Mouse (Mus musculus) lung, embryonic 14.5 days (tissue): Measurements from ENCODE around the gene Dnajc7. TPM values are rescaled to one million over a fixed set of nuclear protein-coding genes. Genes with fewer than 3 reads are reported as not detected.
"Not testable (repeated sequence)": the region's sequence is repeated elsewhere in the genome, so short reads cannot be mapped to it uniquely, and the experiment has no call there.

Experiments
- ATAC-seq: fragments of 200-750 bp; cut with Nextera tagmentation; 2 replicates; pipeline ENCODE4 v1.8.0; 2017; ENCODE audit warnings: mild to moderate bottlenecking, moderate TSS enrichment, moderate library complexity; ENCODE audit not compliant: insufficient read depth
- DNase-seq: peaks from one replicate; pipeline ENCODE4 v3.0.0-alpha.2; 2015
- H3K27ac ChIP-seq: fragments of 300-500 bp; sonication (generic); 2 replicates; pipeline ENCODE4 v1.5.1; 2014; ENCODE audit warnings: low read depth, mild to moderate bottlenecking, moderate library complexity
- H3K27me3 ChIP-seq: fragments of 300-500 bp; sonication (generic); 2 replicates; pipeline ENCODE4 v1.6.1; 2014; ENCODE audit warnings: low read length, control low read depth; ENCODE audit not compliant: insufficient read depth
- H3K36me3 ChIP-seq: fragments of 300-500 bp; sonication (generic); 2 replicates; pipeline ENCODE4 v1.6.1; 2014; ENCODE audit warnings: control low read depth; ENCODE audit not compliant: insufficient read depth
- H3K4me1 ChIP-seq: fragments of 300-500 bp; sonication (generic); 2 replicates; pipeline ENCODE4 v1.6.1; 2014; ENCODE audit warnings: antibody characterized with exemption, control low read depth; ENCODE audit not compliant: insufficient read depth
- H3K4me2 ChIP-seq: fragments of 300-500 bp; sonication (generic); 2 replicates; pipeline ENCODE4 v1.6.1; 2014; ENCODE audit warnings: mild to moderate bottlenecking
- H3K4me3 ChIP-seq: fragments of 300-500 bp; sonication (generic); 2 replicates; pipeline ENCODE4 v1.5.1; 2014; ENCODE audit warnings: low read depth, low read length
- H3K9ac ChIP-seq: fragments of 300-500 bp; sonication (generic); 2 replicates; pipeline ENCODE4 v1.6.1; 2014
- H3K9me3 ChIP-seq: fragments of 300-500 bp; sonication (generic); 2 replicates; pipeline ENCODE4 v1.6.1; 2016; ENCODE audit warnings: low read depth, low read length, control low read depth
- CTCF ChIP-seq: IDR thresholded peaks from 2 replicates; pipeline ENCODE4 v1.5.1; 2016; ENCODE audit warnings: antibody characterized with exemption, low read depth
- WGBS: fragments of 180-500 bp; shearing (Covaris S2); extraction: QIAGEN DNeasy Blood & Tissue Kit; methylation state at CpG from one replicate; pipeline ENCODE4 v1.1.7; 2014; 5-methylcytosine and 5-hydroxymethylcytosine counted together
- polyA plus RNA-seq: library from polyadenylated mRNA; unstranded; fragments of >200 nt; fragmentation: Nextera tagmentation; extraction: Ambion mirVana; gene quantifications from 2 replicates; pipeline ENCODE4 v1.2.1, GENCODE M21; 2014

The Dnajc7 gene
- polyA plus RNA-seq, result 71.6 and 79.4 TPM in 2 replicates

DNA sequence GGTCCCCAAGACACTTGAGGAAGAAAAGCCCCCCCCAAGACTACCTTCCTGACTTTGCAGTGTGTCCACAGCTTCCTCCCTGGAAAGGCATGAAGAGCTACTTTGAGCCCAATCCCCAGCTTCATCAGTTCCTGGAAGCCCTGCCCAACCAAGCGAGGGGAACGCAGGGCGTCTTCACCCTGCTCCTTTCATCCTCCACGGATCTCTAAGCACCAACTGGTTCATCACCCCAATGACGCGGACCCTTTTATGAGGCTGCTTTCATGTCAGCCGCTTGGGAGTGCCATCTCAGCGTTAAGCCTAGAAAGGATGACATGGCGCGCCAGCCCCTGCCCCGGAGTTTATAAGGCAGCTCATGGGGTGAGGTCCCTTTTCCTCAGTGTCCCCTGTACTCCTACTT, at the start of gene Dnajc7:
Dnajc7 (minus strand) TSS at position 187 of the 400 bp plus-strand sequence.
- H3K27me3 ChIP-seq, result no peaks in the 10 kb centered on the region
- TF ChIP-seq CTCF, result no peak
- WGBS, result 4% methylated on average over 11 of the region's 11 CpGs
- H3K4me1 ChIP-seq, result peaks cover 15% of the 10 kb centered on the region
- peak within 1 kb of the TSS; percentile 94 for H3K27ac ChIP-seq
- peaks cover 6% of the 10 kb centered on the region; the same call in 1 of the 2 replicates for H3K36me3 ChIP-seq
- no peaks in the 10 kb centered on the region for H3K9me3 ChIP-seq
- H3K9ac ChIP-seq, result peak within 1 kb of the TSS; percentile 90
- ATAC-seq (no peak), DNase-seq (no peak)
- H3K4me3 ChIP-seq, result peak within 1 kb of the TSS; percentile 88
- peak within 1 kb of the TSS; percentile 76 for H3K4me2 ChIP-seq

- Histone ChIP-seq H3K4me2 (no peak overlapping the region), H3K9me3 (no peaks in the 10 kb centered on the region), H3K27me3 (no peaks in the 10 kb centered on the region), H3K4me3 (no peak overlapping the region), H3K36me3 (no peaks in the 10 kb centered on the region), H3K27ac (no peak overlapping the region), H3K4me1 (peaks cover 3% of the 10 kb centered on the region; the same call in 1 of the 2 replicates), H3K9ac (no peak overlapping the region)
- no peak for TF ChIP-seq CTCF
- ATAC-seq (no peak), DNase-seq (no peak)
- 49% methylated on average over 10 of the region's 10 CpGs for WGBS
Observed at GRCm38 (mm10) chr11:100659806-100660205, 39.8 kb upstream of the Dnajc7 start.

GRCm38 (mm10) chr11:100656458-100656857, 36.5 kb upstream of the Dnajc7 start:
- no peak overlapping the region for H3K27ac ChIP-seq

DNA sequence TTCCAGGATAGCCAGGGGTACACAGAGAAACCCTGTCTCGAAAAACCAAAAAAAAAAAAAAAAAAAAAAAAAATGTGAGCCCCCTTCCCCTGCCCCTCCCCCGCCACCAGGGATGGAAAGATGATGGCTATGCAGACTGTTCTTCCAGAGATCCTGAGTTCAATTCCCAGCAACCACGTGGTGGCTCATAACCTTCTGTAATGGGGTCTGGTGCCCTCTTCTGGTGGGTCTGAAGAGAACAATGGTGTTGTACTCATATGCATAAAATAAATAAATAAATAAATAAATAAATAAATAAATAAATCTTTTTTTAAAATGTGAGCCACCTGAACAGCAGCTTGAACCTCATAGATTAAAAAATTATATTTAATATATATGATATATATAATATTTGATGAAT, 35.6 kb upstream of the Dnajc7 start:
- DNase-seq, result peak; percentile 14
- not testable (repeated sequence) for H3K9ac ChIP-seq, H3K27ac ChIP-seq, ATAC-seq, H3K9me3 ChIP-seq, H3K4me1 ChIP-seq, H3K4me3 ChIP-seq, H3K4me2 ChIP-seq, H3K36me3 ChIP-seq
- H3K27me3 ChIP-seq, result peaks cover 13% of the 10 kb centered on the region; the same call in 1 of the 2 replicates
- 57% methylated on average over 2 of the region's 3 CpGs for WGBS

More at GRCm38 (mm10) chr11:100656458-100656857, 36.5 kb upstream of the Dnajc7 start:
- DNase-seq (peak; percentile 60), ATAC-seq (no peak)
- 0 out of 2 replicates have a peak, but pooled peaks cover 5% of the 10 kb centered on the region for H3K27me3 ChIP-seq
- peaks cover 3% of the 10 kb centered on the region; the same call in 1 of the 2 replicates for H3K4me1 ChIP-seq
- 3% methylated on average over 6 of the region's 6 CpGs for WGBS
- H3K9ac ChIP-seq, result no peak overlapping the region
- TF ChIP-seq CTCF, result no peak
- H3K9me3 ChIP-seq, result no peaks in the 10 kb centered on the region
- no peaks in the 10 kb centered on the region for H3K36me3 ChIP-seq
- no peak overlapping the region for H3K4me3 ChIP-seq
- H3K4me2 ChIP-seq, result 0 out of 2 replicates have a peak overlapping the region, but pooled peaks have one; percentile 21

DNA sequence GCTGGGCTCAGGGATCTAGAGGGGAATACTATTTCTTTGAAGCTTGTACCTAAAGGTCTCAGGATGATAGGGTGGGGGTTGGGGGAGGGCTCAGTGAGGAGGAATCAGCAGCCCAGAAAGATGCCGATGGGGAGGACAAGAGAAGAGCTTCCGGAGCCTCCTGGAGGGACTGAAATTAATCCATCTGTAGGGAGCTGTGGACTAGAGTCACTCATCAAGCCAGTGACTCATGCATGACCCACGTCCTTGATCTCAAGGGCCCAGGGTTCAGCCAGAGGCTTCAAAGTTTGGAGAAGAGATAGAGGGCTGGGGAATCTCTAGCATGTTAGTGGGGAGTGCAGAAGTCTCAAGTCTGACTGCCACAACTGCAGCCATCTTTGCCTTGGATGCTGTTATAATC, 31.8 kb upstream of the Dnajc7 start:
- Histone ChIP-seq H3K36me3 (no peaks in the 10 kb centered on the region), H3K4me3 (no peak overlapping the region), H3K9ac (no peak overlapping the region), H3K4me2 (no peak overlapping the region), H3K27me3 (peaks cover 17% of the 10 kb centered on the region), H3K27ac (no peak overlapping the region), H3K9me3 (no peaks in the 10 kb centered on the region), H3K4me1 (peaks cover 3% of the 10 kb centered on the region; the same call in 1 of the 2 replicates)
- 18% methylated on average over 3 of the region's 3 CpGs for WGBS
- no peak for ATAC-seq
- no peak for DNase-seq
- TF ChIP-seq CTCF, result no peak

- WGBS, result 16% methylated on average over 8 of the region's 8 CpGs
- H3K36me3 ChIP-seq, result no peaks in the 10 kb centered on the region
- H3K4me3 ChIP-seq, result no peak overlapping the region
- no peaks in the 10 kb centered on the region for H3K4me1 ChIP-seq
- no peak overlapping the region for H3K27ac ChIP-seq
- H3K9ac ChIP-seq, result no peak overlapping the region
- H3K9me3 ChIP-seq, result no peaks in the 10 kb centered on the region
- DNase-seq (no peak), ATAC-seq (no peak)
- no peak for TF ChIP-seq CTCF
- H3K4me2 ChIP-seq, result no peak overlapping the region
- H3K27me3 ChIP-seq, result peaks cover 17% of the 10 kb centered on the region
Observed at GRCm38 (mm10) chr11:100651205-100651604, 31.2 kb upstream of the Dnajc7 start.

DNA sequence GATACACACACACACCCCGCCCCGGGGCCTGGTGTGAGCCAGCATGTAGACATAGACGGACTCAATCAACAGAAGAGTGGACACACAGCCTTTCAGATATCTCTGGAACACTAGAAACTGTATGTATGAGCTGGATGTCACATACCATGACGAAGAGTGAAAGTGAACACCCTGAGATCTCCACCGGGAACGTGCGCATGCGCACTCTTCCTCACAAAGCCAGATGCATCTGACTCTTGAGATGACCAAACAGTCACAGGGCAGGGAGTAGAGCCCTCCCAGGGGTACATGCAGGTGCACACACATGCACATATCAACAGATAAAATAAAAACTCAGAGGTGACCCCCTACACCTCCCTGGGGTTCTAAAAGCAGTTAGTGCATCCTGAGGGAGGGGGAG, 28.4 kb upstream of the Dnajc7 start:
- H3K4me3 ChIP-seq, result no peak overlapping the region
- no peaks in the 10 kb centered on the region for H3K36me3 ChIP-seq
- H3K9me3 ChIP-seq, result no peaks in the 10 kb centered on the region
- no peaks in the 10 kb centered on the region for H3K4me1 ChIP-seq
- no peak overlapping the region for H3K4me2 ChIP-seq
- ATAC-seq, result no peak
- H3K9ac ChIP-seq, result no peak overlapping the region
- H3K27me3 ChIP-seq, result peaks cover 17% of the 10 kb centered on the region
- DNase-seq, result no peak
- H3K27ac ChIP-seq, result no peak overlapping the region
- 81% methylated on average over 8 of the region's 8 CpGs for WGBS
- TF ChIP-seq CTCF, result no peak
